Mouse (Mus musculus) heart, adult 2 months (tissue): ENCODE data around the gene Cib3. TPM values are rescaled to one million over a fixed set of nuclear protein-coding genes. Genes with fewer than 3 reads are reported as not detected.

Experiments used
- DNase-seq, 2 experiments: peaks; one replicate each; pipeline ENCODE4 v3.0.0; 2021
- H3K27ac ChIP-seq: fragments of 200-600 bp; 2 replicates; pipeline ENCODE4 v1.8.1; 2022
- H3K27me3 ChIP-seq: fragments of 200-500 bp; 2 replicates; pipeline ENCODE4 v1.6.1; 2012; ENCODE audit warnings: mild to moderate bottlenecking, low read length, inconsistent platforms, mixed read lengths; ENCODE audit not compliant: control insufficient read depth, insufficient read depth
- H3K36me3 ChIP-seq: fragments of 200-500 bp; 2 replicates; pipeline ENCODE4 v1.6.1; 2012; ENCODE audit warnings: low read length, inconsistent platforms; ENCODE audit not compliant: control insufficient read depth, insufficient read depth
- H3K4me1 ChIP-seq: fragments of 200-500 bp; 2 replicates; pipeline ENCODE4 v1.6.1; 2011; ENCODE audit warnings: low read length; ENCODE audit not compliant: control insufficient read depth, insufficient read depth
- H3K4me3 ChIP-seq: fragments of 200-600 bp; 2 replicates; pipeline ENCODE4 v1.8.1; 2022
- H3K79me2 ChIP-seq: fragments of 200-500 bp; replicated peaks from 2 replicates; pipeline ENCODE4 v1.6.1; 2012; ENCODE audit warnings: mild to moderate bottlenecking, inconsistent platforms, low read length, moderate library complexity, mixed read lengths; ENCODE audit not compliant: control insufficient read depth, insufficient read depth
- H3K9ac ChIP-seq: fragments of 200-500 bp; 2 replicates; pipeline ENCODE4 v1.6.1; 2012; ENCODE audit warnings: low read depth, mild to moderate bottlenecking, control low read depth, inconsistent platforms, low read length, mixed read lengths
- CTCF ChIP-seq: fragments of 200-600 bp; IDR thresholded peaks from 2 replicates; pipeline ENCODE4 v1.8.1; 2022; ENCODE audit warnings: antibody characterized with exemption, mild to moderate bottlenecking, moderate library complexity
- EP300 ChIP-seq: fragments of 200-500 bp; IDR thresholded peaks from 2 replicates; pipeline ENCODE4 v1.6.1; 2011; ENCODE audit warnings: low read depth, low read length, control low read depth; ENCODE audit not compliant: insufficient read depth
- POLR2A ChIP-seq: fragments of 200-500 bp; IDR thresholded peaks from 2 replicates; pipeline ENCODE4 v1.6.1; 2011; ENCODE audit warnings: mild to moderate bottlenecking, low read depth, low read length, control low read depth; ENCODE audit not compliant: insufficient read depth
- WGBS: fragments of 180-500 bp; shearing (Covaris S2); methylation state at CpG from one replicate; pipeline ENCODE4 v1.1.7; 2018; 5-methylcytosine and 5-hydroxymethylcytosine counted together
- intact Hi-C: fragments of 180-260 bp; cut with DNase I; formaldehyde crosslinking; loops from one replicate; pipeline ENCODE4 v1.15.1; 2025
- polyA plus RNA-seq: library from polyadenylated mRNA; depleted of rRNA; stranded (reverse); fragments of >200 nt; gene quantifications from 2 replicates; pipeline ENCODE4 v1.2.3, GENCODE M21; 2012
- total RNA-seq, 2 experiments: library from RNA; stranded (reverse); gene quantifications; 2 replicates each; pipeline ENCODE4 v1.2.3; 2021

Cib3 gene
- total and polyA plus RNA-seq, 3 experiments: 0.66 to 1.5 (median 1.1) TPM

DNA sequence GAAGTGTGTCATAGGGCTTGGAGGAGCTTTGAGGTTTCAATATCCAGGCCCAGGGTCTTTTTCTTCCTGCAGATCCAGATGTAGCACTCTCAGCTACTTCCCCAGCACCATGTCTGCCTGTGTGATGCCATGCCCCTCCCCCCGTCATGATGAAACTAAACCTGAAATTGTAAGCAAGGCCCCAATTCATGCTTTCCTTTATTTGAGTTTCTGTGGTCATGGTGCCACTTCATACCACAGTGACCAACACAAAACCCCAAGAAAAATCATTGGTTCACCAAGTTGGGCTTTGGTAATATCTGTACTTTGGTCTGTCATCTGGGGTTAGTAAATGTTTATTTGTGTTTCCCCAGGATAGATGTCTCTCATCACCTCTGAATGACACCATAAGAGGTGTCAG is 4.1 kb downstream of the Cib3 start:
- H3K9ac ChIP-seq: no peak overlapping the region
- no peaks in the 10 kb centered on the region for H3K79me2 ChIP-seq
- no peak for DNase-seq
- TF ChIP-seq EP300 (no peak), POLR2A (no peak), CTCF (no peak)
- H3K36me3 ChIP-seq: no peaks in the 10 kb centered on the region
- no peak overlapping the region for H3K27ac ChIP-seq
- H3K4me3 ChIP-seq: no peak overlapping the region
- intact Hi-C loops: no loop called here
- H3K4me1 ChIP-seq: no peaks in the 10 kb centered on the region
- WGBS: 89% methylated on average over 1 of the region's 1 CpGs
- no peaks in the 10 kb centered on the region for H3K27me3 ChIP-seq

- WGBS: 56% methylated on average over 8 of the region's 8 CpGs
- no peak overlapping the region for H3K27ac ChIP-seq
- DNase-seq: no peak
- H3K36me3 ChIP-seq: no peaks in the 10 kb centered on the region
- no peak overlapping the region for H3K4me3 ChIP-seq
- TF ChIP-seq POLR2A: no peak
- no peak for TF ChIP-seq CTCF
- TF ChIP-seq EP300: no peak
- intact Hi-C loops: no loop called here
- no peak overlapping the region for H3K9ac ChIP-seq
- no peaks in the 10 kb centered on the region for H3K4me1 ChIP-seq
- no peaks in the 10 kb centered on the region for H3K79me2 ChIP-seq
- H3K27me3 ChIP-seq: no peaks in the 10 kb centered on the region
Observed at GRCm38 (mm10) chr8:72197997-72198396, 14.6 kb downstream of the Cib3 start.

DNA sequence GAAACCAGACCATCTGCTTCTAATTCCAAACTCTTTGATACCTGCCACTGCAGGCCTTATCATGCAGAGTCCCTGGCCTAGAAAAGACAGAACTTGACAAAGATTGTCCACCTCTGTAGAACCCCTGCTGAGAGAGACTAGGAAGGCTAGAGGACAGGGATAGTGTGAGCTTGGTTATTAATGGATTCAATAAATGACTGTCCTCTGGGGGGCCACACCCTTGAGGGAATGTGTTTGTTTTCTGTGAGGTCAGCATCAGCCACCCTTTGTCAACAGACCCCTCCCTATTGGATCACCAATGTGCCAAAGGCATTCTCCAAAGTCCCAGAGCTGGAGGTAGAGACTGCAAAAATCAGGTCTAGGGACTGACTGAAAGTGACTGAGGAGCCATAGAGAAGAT is 20.6 kb downstream of the Cib3 start:
- Histone ChIP-seq H3K4me1 (no peaks in the 10 kb centered on the region), H3K36me3 (no peaks in the 10 kb centered on the region), H3K27me3 (no peaks in the 10 kb centered on the region), H3K27ac (no peak overlapping the region), H3K9ac (no peak overlapping the region), H3K79me2 (no peaks in the 10 kb centered on the region), H3K4me3 (no peak overlapping the region)
- TF ChIP-seq EP300: no peak
- DNase-seq: no peak
- intact Hi-C loops: no loop called here

DNA sequence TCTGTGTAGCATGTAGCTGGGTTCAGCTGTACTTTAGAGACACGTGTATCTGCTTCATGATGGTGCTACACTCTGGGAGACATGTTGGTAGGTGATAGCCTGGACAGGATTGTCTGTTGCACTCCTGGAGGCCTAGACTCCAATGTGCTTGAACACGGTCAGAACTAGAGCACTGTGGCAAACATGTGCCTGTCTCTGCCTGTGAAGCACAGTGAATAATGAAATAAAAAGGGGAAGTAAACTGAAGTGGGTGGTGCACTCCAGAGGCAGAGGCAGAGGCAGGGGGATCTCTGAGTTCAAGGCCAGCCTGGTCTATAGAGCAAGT is 22.5 kb downstream of the Cib3 start:
- no peak for DNase-seq
- Histone ChIP-seq H3K9ac (no peak overlapping the region), H3K27ac (no peak overlapping the region), H3K27me3 (no peaks in the 10 kb centered on the region), H3K36me3 (no peaks in the 10 kb centered on the region), H3K4me3 (no peak overlapping the region), H3K4me1 (no peaks in the 10 kb centered on the region), H3K79me2 (no peaks in the 10 kb centered on the region)
- intact Hi-C loops: no loop called here
- no peak for TF ChIP-seq EP300
- WGBS: 62% methylated on average over 2 of the region's 2 CpGs

GRCm38 (mm10) chr8:72189417-72190214 is 23.0 kb downstream of the Cib3 start, which contains the start of gene Hsh2d:
Hsh2d (plus strand) TSS chr8:72189638.
- peak in 1 of 2 experiments; percentile 51 for DNase-seq
- H3K27ac ChIP-seq: no peak within 1 kb of the TSS

GRCm38 (mm10) chr8:72187793-72188331 is 24.8 kb downstream of the Cib3 start:
- Histone ChIP-seq H3K4me1 (no peaks in the 10 kb centered on the region), H3K4me3 (no peak overlapping the region), H3K27me3 (no peaks in the 10 kb centered on the region), H3K27ac (no peak overlapping the region), H3K79me2 (no peaks in the 10 kb centered on the region), H3K36me3 (no peaks in the 10 kb centered on the region), H3K9ac (no peak overlapping the region)
- TF ChIP-seq CTCF (no peak), POLR2A (no peak), EP300 (no peak)
- intact Hi-C loops: no loop called here
- no peak for DNase-seq
- WGBS: 76% methylated on average over 2 of the region's 2 CpGs

More at GRCm38 (mm10) chr8:72189417-72190214, 23.0 kb downstream of the Cib3 start, which contains the start of gene Hsh2d:
- H3K36me3 ChIP-seq: no peaks in the 10 kb centered on the region
- intact Hi-C loops: no loop called here
- no peaks in the 10 kb centered on the region for H3K79me2 ChIP-seq
- 55% methylated on average over 12 of the region's 12 CpGs for WGBS
- no peaks in the 10 kb centered on the region for H3K27me3 ChIP-seq
- no peak within 1 kb of the TSS for H3K9ac ChIP-seq
- H3K4me3 ChIP-seq: no peak within 1 kb of the TSS
- no peaks in the 10 kb centered on the region for H3K4me1 ChIP-seq
- TF ChIP-seq CTCF: 0 out of 2 replicates have a peak, but pooled peaks have one; percentile 14
- TF ChIP-seq EP300: no peak
